Mouse (Mus musculus) CH12.LX (cell line): ENCODE measurements at regions not wholly inside any gene's neighbourhood (a gene's known extent, or its start where the extent isn't known, plus 50 kb on each side); places are given as distances from the start of the nearest gene placed in this dataset.

ENCODE experiments used
- DNase-seq: peaks from one replicate; pipeline ENCODE4 v3.0.0-alpha.2; 2013; ENCODE audit errors: extremely low read depth
- H3K27ac ChIP-seq: 2 replicates; pipeline ENCODE4 v1.5.1; 2012; ENCODE audit warnings: low read depth, mild to moderate bottlenecking, control low read depth, moderate library complexity; ENCODE audit not compliant: insufficient read depth
- H3K27me3 ChIP-seq: replicated peaks from 2 replicates; pipeline ENCODE3; 2012; ENCODE audit warnings: inconsistent platforms
- H3K36me3 ChIP-seq, 2 experiments: replicated peaks in 1 of 2; 2 replicates each; pipeline versions ENCODE3 to v1.6.1; 2012; ENCODE audit warnings: inconsistent platforms in 1 of 2, low read length in 1 of 2, mild to moderate bottlenecking in 1 of 2, mixed read lengths in 1 of 2, moderate library complexity in 1 of 2; ENCODE audit not compliant: control insufficient read depth in 1 of 2, insufficient read depth in 1 of 2
- H3K4me1 ChIP-seq, 2 experiments: 2 replicates each; pipeline ENCODE4 v1.6.1; 2012; ENCODE audit warnings: inconsistent platforms in 1 of 2, moderate library complexity in 1 of 2; ENCODE audit not compliant: insufficient read depth in 2 of 2, control insufficient read depth in 1 of 2
- H3K4me2 ChIP-seq: 2 replicates; pipeline ENCODE4 v1.6.1; 2012; ENCODE audit warnings: low read depth, mild to moderate bottlenecking, control low read depth; ENCODE audit not compliant: poor library complexity, insufficient read depth, severe bottlenecking
- H3K4me3 ChIP-seq, 3 experiments: fragments of 150-350 bp in 1 of 3; sonication (generic) in 1 of 3; replicated peaks in 1 of 3; 2 replicates each; pipeline versions ENCODE3 to v1.5.1; 2011 to 2012; ENCODE audit warnings: low read depth in 2 of 3, low read length in 2 of 3, mild to moderate bottlenecking in 2 of 3, moderate library complexity in 2 of 3, control low read depth in 1 of 3, improper control_type of control experiment in 1 of 3, inconsistent platforms in 1 of 3, mixed read lengths in 1 of 3; ENCODE audit not compliant: poor library complexity in 1 of 3
- H3K79me2 ChIP-seq: replicated peaks from 2 replicates; pipeline ENCODE4 v1.6.1; 2012; ENCODE audit warnings: mild to moderate bottlenecking, moderate library complexity; ENCODE audit not compliant: control insufficient read depth, poor library complexity, insufficient read depth, severe bottlenecking; ENCODE audit errors: extremely low read depth
- H3K9ac ChIP-seq: 2 replicates; pipeline ENCODE4 v1.6.1; 2012; ENCODE audit warnings: low read depth, mild to moderate bottlenecking, control low read depth, moderate library complexity; ENCODE audit not compliant: insufficient read depth
- H3K9me3 ChIP-seq: replicated peaks from 2 replicates; pipeline ENCODE3; 2012; ENCODE audit warnings: low read length, inconsistent platforms, mixed read lengths
- CHD1 ChIP-seq: IDR thresholded peaks from 2 replicates; pipeline ENCODE4 v1.6.1; 2012; ENCODE audit warnings: low read depth, low read length, improper control_type of control experiment, inconsistent platforms
- CHD2 ChIP-seq: IDR thresholded peaks from 2 replicates; pipeline ENCODE4 v1.6.1; 2011; ENCODE audit warnings: low read length, improper control_type of control experiment
- CTCF ChIP-seq, 2 experiments: IDR thresholded peaks in 1 of 2; conservative IDR thresholded peaks in 1 of 2; 2 replicates each; pipeline ENCODE4 v1.5.1; 2011 to 2012; ENCODE audit warnings: low read depth in 2 of 2, low read length in 2 of 2, improper control_type of control experiment in 1 of 2, inconsistent platforms in 1 of 2, mild to moderate bottlenecking in 1 of 2, moderate library complexity in 1 of 2
- E2F4 ChIP-seq: IDR thresholded peaks from 2 replicates; pipeline ENCODE4 v1.6.1; 2011; ENCODE audit warnings: low read depth, low read length, improper control_type of control experiment; ENCODE audit not compliant: insufficient replicate concordance
- ETS1 ChIP-seq: conservative IDR thresholded peaks from 2 replicates; pipeline ENCODE4 v1.6.1; 2012; ENCODE audit warnings: low read depth, mild to moderate bottlenecking, inconsistent platforms, low read length, improper control_type of control experiment, moderate library complexity
- HCFC1 ChIP-seq: IDR thresholded peaks from 2 replicates; pipeline ENCODE4 v1.6.1; 2012; ENCODE audit warnings: low read depth, mild to moderate bottlenecking, inconsistent platforms, low read length, improper control_type of control experiment
- IRF4 ChIP-seq: IDR thresholded peaks from 2 replicates; pipeline ENCODE4 v1.6.1; 2014; ENCODE audit warnings: low read depth, mild to moderate bottlenecking, inconsistent platforms, low read length, improper control_type of control experiment
- JUN ChIP-seq: IDR thresholded peaks from 2 replicates; pipeline ENCODE4 v1.6.1; 2011; ENCODE audit warnings: low read depth, mild to moderate bottlenecking, low read length, improper control_type of control experiment, moderate library complexity; ENCODE audit not compliant: insufficient read depth
- MAFK ChIP-seq: IDR thresholded peaks from 2 replicates; pipeline ENCODE4 v1.6.1; 2011; ENCODE audit warnings: low read length, improper control_type of control experiment; ENCODE audit not compliant: insufficient replicate concordance
- MYC ChIP-seq: IDR thresholded peaks from 2 replicates; pipeline ENCODE4 v1.6.1; 2011; ENCODE audit warnings: low read depth, mild to moderate bottlenecking, improper control_type of control experiment, low read length
- NELFE ChIP-seq: IDR thresholded peaks from 2 replicates; pipeline ENCODE4 v1.6.1; 2011; ENCODE audit warnings: low read depth, low read length, improper control_type of control experiment
- NRF1 ChIP-seq: IDR thresholded peaks from 2 replicates; pipeline ENCODE4 v1.6.1; 2014; ENCODE audit warnings: low read depth, mild to moderate bottlenecking, inconsistent platforms, low read length, improper control_type of control experiment, moderate library complexity
- POLR2A ChIP-seq: IDR thresholded peaks from 2 replicates; pipeline ENCODE4 v1.6.1; 2011; ENCODE audit warnings: low read depth, mild to moderate bottlenecking, improper control_type of control experiment, low read length
- POLR2AphosphoS2 ChIP-seq: IDR thresholded peaks from 2 replicates; pipeline ENCODE4 v1.6.1; 2011; ENCODE audit warnings: low read depth, low read length, improper control_type of control experiment
- RCOR1 ChIP-seq: conservative IDR thresholded peaks from 2 replicates; pipeline ENCODE4 v1.6.1; 2012; ENCODE audit warnings: low read depth, mild to moderate bottlenecking, inconsistent platforms, low read length, improper control_type of control experiment
- TBP ChIP-seq: conservative IDR thresholded peaks from 2 replicates; pipeline ENCODE4 v1.6.1; 2011; ENCODE audit warnings: low read depth, low read length, improper control_type of control experiment
- UBTF ChIP-seq: IDR thresholded peaks from 2 replicates; pipeline ENCODE4 v1.6.1; 2012; ENCODE audit warnings: low read depth, mild to moderate bottlenecking, inconsistent platforms, low read length, improper control_type of control experiment, moderate library complexity
- ZMIZ1 ChIP-seq: IDR thresholded peaks from 2 replicates; pipeline ENCODE4 v1.6.1; 2012; ENCODE audit warnings: low read depth, mild to moderate bottlenecking, inconsistent platforms, low read length, improper control_type of control experiment
- dilution Hi-C: fragments of 300-500 bp; cut with MboI; formaldehyde crosslinking; loops from 2 replicates; pipeline ENCODE4 v1.14.3; 2020; ENCODE audit warnings: low sequenced_read_pairs; ENCODE audit not compliant: extremely low pct_unique_long_range_greater_than_20kb, extremely low pct_ligation_motif_present
- in situ Hi-C: fragments of 300-500 bp; cut with MboI; formaldehyde crosslinking; loops from 3 replicates; pipeline ENCODE4 v1.14.3; 2019; ENCODE audit warnings: low sequenced_read_pairs, low pct_ligation_motif_present, low pct_unique_long_range_greater_than_20kb, mixed read lengths

DNA sequence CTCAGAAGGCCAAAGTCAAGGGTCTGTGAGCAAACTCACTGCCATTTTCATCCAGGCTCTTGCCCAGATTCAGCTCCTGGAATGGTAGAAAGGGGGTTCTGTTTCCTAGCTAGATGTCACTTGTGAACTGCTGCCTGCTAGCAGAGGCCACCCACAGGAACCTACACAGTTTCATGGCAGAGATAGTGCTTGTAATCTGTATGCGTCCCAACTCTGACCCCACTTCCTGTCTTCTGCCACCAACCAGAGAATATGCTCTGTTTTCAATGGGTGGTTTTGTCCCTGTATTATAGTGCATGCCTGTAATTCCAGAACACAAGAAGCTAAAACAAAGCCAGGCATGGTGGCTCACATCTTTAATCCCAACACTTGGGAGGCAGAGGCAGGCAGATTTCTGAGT is 176.9 kb downstream of the Bcor start:
- Histone ChIP-seq H3K79me2 (no peaks in the 10 kb centered on the region), H3K4me3 (no peak overlapping the region), H3K27me3 (no peaks in the 10 kb centered on the region), H3K27ac (no peak overlapping the region), H3K36me3 (no peaks in the 10 kb centered on the region), H3K9me3 (no peaks in the 10 kb centered on the region), H3K4me2 (no peak overlapping the region), H3K4me1 (no peaks in the 10 kb centered on the region), H3K9ac (no peak overlapping the region)
- DNase-seq = no peak
- in situ Hi-C loops = no loop called here
- TF ChIP-seq CTCF (conservative IDR thresholded peaks at IDR 0.05 in 1 of 2, IDR thresholded peaks at IDR 0.05 in 1 of 2; ENCODE audit: low read depth in 2 of 2, low read length in 2 of 2) = no peak
- no peak for TF ChIP-seq IRF4
- TF ChIP-seq ETS1 = no peak
- no peak for TF ChIP-seq POLR2AphosphoS2
- no peak for TF ChIP-seq MAFK
- TF ChIP-seq CHD2 = no peak
- no peak for TF ChIP-seq NELFE
- no peak for TF ChIP-seq CHD1
- TF ChIP-seq E2F4 = no peak
- no peak for TF ChIP-seq MYC
- TF ChIP-seq NRF1 = no peak
- TF ChIP-seq UBTF = no peak
- TF ChIP-seq ZMIZ1 = no peak
- no peak for TF ChIP-seq TBP
- no peak for TF ChIP-seq HCFC1
- no peak for TF ChIP-seq POLR2A
- TF ChIP-seq RCOR1 = no peak
- TF ChIP-seq JUN = no peak
- dilution Hi-C loops = no loop called here
